Mouse (Mus musculus) hindbrain, postnatal 0 days (tissue): ENCODE measurements around the gene Stmn1. TPM values are rescaled to one million over a fixed set of nuclear protein-coding genes. Genes with fewer than 3 reads are reported as not detected.
A peak's percentile ranks its signal among the peaks of the same experiment; 100 is the strongest.

ENCODE experiments used
- ATAC-seq: fragments of 200-750 bp; cut with Nextera tagmentation; 2 replicates; pipeline ENCODE4 v1.8.0; 2017; ENCODE audit warnings: mild to moderate bottlenecking, moderate TSS enrichment, moderate library complexity
- DNase-seq: peaks from one replicate; pipeline ENCODE4 v3.0.0-alpha.2; 2015; ENCODE audit warnings: low spot score
- H3K27ac ChIP-seq: fragments of 300-500 bp; sonication (generic); 2 replicates; pipeline ENCODE4 v1.5.1; 2014; ENCODE audit warnings: mild to moderate bottlenecking
- H3K27me3 ChIP-seq: fragments of 300-500 bp; sonication (generic); 2 replicates; pipeline ENCODE4 v1.6.1; 2014; ENCODE audit warnings: low read length, mixed read lengths; ENCODE audit not compliant: insufficient read depth
- H3K36me3 ChIP-seq: fragments of 300-500 bp; sonication (generic); 2 replicates; pipeline ENCODE4 v1.6.1; 2014; ENCODE audit warnings: low read length, mixed read lengths; ENCODE audit not compliant: insufficient read depth
- H3K4me1 ChIP-seq: fragments of 300-500 bp; sonication (generic); 2 replicates; pipeline ENCODE4 v1.6.1; 2014; ENCODE audit warnings: antibody characterized with exemption, low read length, mixed read lengths; ENCODE audit not compliant: insufficient read depth
- H3K4me2 ChIP-seq: fragments of 300-500 bp; sonication (generic); 2 replicates; pipeline ENCODE4 v1.6.1; 2014; ENCODE audit warnings: low read depth, mild to moderate bottlenecking, low read length, moderate library complexity, mixed read lengths
- H3K4me3 ChIP-seq: fragments of 300-500 bp; sonication (generic); 2 replicates; pipeline ENCODE4 v1.5.1; 2014; ENCODE audit warnings: low read length
- H3K9ac ChIP-seq: fragments of 300-500 bp; sonication (generic); replicated peaks from 2 replicates; pipeline ENCODE4 v1.6.1; 2014; ENCODE audit warnings: mild to moderate bottlenecking, low read length, moderate library complexity, mixed read lengths
- H3K9me3 ChIP-seq: fragments of 300-500 bp; sonication (generic); 2 replicates; pipeline ENCODE4 v1.6.1; 2016; ENCODE audit warnings: low read length, mixed read lengths
- CTCF ChIP-seq: IDR thresholded peaks from 2 replicates; pipeline ENCODE4 v1.5.1; 2016; ENCODE audit warnings: antibody characterized with exemption, control low read depth, low read depth
- WGBS: fragments of 180-500 bp; shearing (Covaris S2); extraction: QIAGEN DNeasy Blood & Tissue Kit; methylation state at CpG from one replicate; pipeline ENCODE4 v1.1.7; 2014; 5-methylcytosine and 5-hydroxymethylcytosine counted together
- polyA plus RNA-seq: library from polyadenylated mRNA; unstranded; fragments of >200 nt; fragmentation: Nextera tagmentation; extraction: Ambion mirVana; gene quantifications from 2 replicates; pipeline ENCODE4 v1.2.1, GENCODE M21; 2015
- total RNA-seq: library from RNA; depleted of rRNA; stranded (reverse); fragments of >200 nt; gene quantifications from 2 replicates; pipeline ENCODE4 v1.2.3, GENCODE M21; 2014

Gene Stmn1
- total and polyA plus RNA-seq, 2 experiments from 2014 or later, result 752 to 4,307 TPM

GRCm38 (mm10) chr4:134436659-134437058 lies 31.5 kb upstream of the Stmn1 start:
- Histone ChIP-seq H3K27me3 (no peaks in the 10 kb centered on the region), H3K4me2 (no peak overlapping the region), H3K36me3 (no peaks in the 10 kb centered on the region), H3K9ac (no peak overlapping the region), H3K9me3 (no peaks in the 10 kb centered on the region), H3K27ac (no peak overlapping the region), H3K4me1 (no peaks in the 10 kb centered on the region), H3K4me3 (no peak overlapping the region)
- no peak for TF ChIP-seq CTCF
- peak; percentile 55 for DNase-seq
- no peak for ATAC-seq
- WGBS, result 71% methylated on average over 10 of the region's 10 CpGs

- no peak overlapping the region for H3K27ac ChIP-seq
- no peaks in the 10 kb centered on the region for H3K27me3 ChIP-seq
- no peak overlapping the region for H3K4me2 ChIP-seq
- no peaks in the 10 kb centered on the region for H3K36me3 ChIP-seq
- no peaks in the 10 kb centered on the region for H3K4me1 ChIP-seq
- no peak overlapping the region for H3K9ac ChIP-seq
- H3K9me3 ChIP-seq, result no peaks in the 10 kb centered on the region
- H3K4me3 ChIP-seq, result no peak overlapping the region
- WGBS, result 80% methylated on average over 3 of the region's 3 CpGs
- no peak for TF ChIP-seq CTCF
- no peak for DNase-seq
- no peak for ATAC-seq
Observed at GRCm38 (mm10) chr4:134439119-134439518, 29.0 kb upstream of the Stmn1 start.

DNA sequence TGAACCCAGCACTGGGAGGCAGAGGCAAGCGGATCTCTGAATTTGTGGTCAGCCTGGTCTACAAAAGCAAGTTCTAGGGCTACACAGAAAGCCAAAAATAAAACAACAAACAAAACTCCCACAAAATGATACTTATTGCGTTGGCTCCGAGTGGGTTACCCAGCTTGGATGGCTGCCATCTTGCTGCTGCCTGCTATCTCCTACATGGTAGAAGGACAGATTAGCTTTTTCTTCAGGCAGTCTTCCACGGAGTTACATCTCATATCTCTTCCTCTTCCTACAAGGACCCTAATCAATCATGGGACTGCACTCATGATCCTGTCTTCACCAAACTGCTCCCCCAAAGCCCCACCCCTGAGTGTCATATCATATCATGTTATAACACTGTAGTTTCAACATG lies 28.2 kb upstream of the Stmn1 start:
- TF ChIP-seq CTCF, result no peak
- no peaks in the 10 kb centered on the region for H3K9me3 ChIP-seq
- ATAC-seq (no peak), DNase-seq (no peak)
- H3K27me3 ChIP-seq, result no peaks in the 10 kb centered on the region
- no peak overlapping the region for H3K4me2 ChIP-seq
- no peaks in the 10 kb centered on the region for H3K4me1 ChIP-seq
- H3K9ac ChIP-seq, result no peak overlapping the region
- 81% methylated on average over 4 of the region's 4 CpGs for WGBS
- H3K27ac ChIP-seq, result no peak overlapping the region
- no peak overlapping the region for H3K4me3 ChIP-seq
- H3K36me3 ChIP-seq, result no peaks in the 10 kb centered on the region

DNA sequence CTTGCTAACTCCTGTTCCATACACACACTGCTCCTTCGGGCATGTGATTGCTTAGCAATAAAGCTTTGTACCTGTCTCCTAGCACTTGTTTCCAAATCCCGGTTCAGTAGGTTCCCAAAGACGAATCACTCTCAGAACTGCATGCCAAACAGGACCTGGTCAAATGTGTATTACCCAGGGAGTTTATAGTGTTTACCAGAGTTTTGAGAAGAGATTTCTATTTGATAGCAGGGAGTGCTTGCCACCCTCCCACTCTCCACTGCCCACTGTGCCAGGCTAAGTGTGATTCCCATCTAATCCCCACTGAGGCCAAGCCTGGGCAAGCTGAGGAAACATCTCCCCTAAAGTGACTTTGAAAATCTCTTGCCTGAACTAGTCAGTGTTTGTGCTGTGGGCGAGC lies 25.9 kb upstream of the Stmn1 start:
- no peak overlapping the region for H3K4me2 ChIP-seq
- no peak for TF ChIP-seq CTCF
- H3K27ac ChIP-seq, result no peak overlapping the region
- H3K9me3 ChIP-seq, result no peaks in the 10 kb centered on the region
- no peaks in the 10 kb centered on the region for H3K36me3 ChIP-seq
- no peak overlapping the region for H3K9ac ChIP-seq
- H3K27me3 ChIP-seq, result no peaks in the 10 kb centered on the region
- no peak for ATAC-seq
- H3K4me1 ChIP-seq, result peaks cover 3% of the 10 kb centered on the region; the same call in 1 of the 2 replicates
- DNase-seq, result no peak
- no peak overlapping the region for H3K4me3 ChIP-seq
- 83% methylated on average over 4 of the region's 4 CpGs for WGBS

DNA sequence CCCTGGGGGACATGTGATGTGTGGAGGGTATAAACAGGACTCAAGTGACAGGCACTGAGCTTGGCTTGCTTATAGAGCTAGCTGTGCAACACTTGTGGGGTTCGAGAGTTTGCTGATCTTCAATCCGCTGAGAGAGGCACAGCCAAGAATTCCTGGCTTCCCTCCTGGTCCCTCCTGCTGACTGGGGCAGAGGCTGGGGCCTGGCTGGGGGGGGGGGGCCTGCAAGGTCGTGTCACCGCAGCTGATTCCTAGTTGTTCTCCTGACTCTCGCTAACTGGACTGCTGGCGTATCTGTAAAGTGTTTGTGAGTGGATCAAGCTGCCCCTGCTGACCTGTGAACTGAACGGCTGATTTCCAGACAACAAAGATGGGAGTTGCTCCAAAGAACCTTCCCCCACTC lies 24.5 kb upstream of the Stmn1 start:
- DNase-seq, result no peak
- Histone ChIP-seq H3K9ac (no peak overlapping the region), H3K36me3 (no peaks in the 10 kb centered on the region), H3K27ac (no peak overlapping the region), H3K9me3 (no peaks in the 10 kb centered on the region), H3K4me1 (peaks cover 7% of the 10 kb centered on the region; the same call in 1 of the 2 replicates), H3K4me2 (no peak overlapping the region), H3K4me3 (no peak overlapping the region), H3K27me3 (no peaks in the 10 kb centered on the region)
- no peak for TF ChIP-seq CTCF
- 34% methylated on average over 7 of the region's 7 CpGs for WGBS
- ATAC-seq, result no peak

- no peak overlapping the region for H3K9ac ChIP-seq
- no peaks in the 10 kb centered on the region for H3K9me3 ChIP-seq
- TF ChIP-seq CTCF, result no peak
- WGBS, result 38% methylated on average over 7 of the region's 7 CpGs
- H3K4me2 ChIP-seq, result no peak overlapping the region
- H3K36me3 ChIP-seq, result no peaks in the 10 kb centered on the region
- no peak overlapping the region for H3K4me3 ChIP-seq
- peaks cover 16% of the 10 kb centered on the region for H3K4me1 ChIP-seq
- no peak overlapping the region for H3K27ac ChIP-seq
- DNase-seq (peak; percentile 66), ATAC-seq (no peak)
- no peaks in the 10 kb centered on the region for H3K27me3 ChIP-seq
Observed at GRCm38 (mm10) chr4:134444949-134445348, 23.2 kb upstream of the Stmn1 start.

DNA sequence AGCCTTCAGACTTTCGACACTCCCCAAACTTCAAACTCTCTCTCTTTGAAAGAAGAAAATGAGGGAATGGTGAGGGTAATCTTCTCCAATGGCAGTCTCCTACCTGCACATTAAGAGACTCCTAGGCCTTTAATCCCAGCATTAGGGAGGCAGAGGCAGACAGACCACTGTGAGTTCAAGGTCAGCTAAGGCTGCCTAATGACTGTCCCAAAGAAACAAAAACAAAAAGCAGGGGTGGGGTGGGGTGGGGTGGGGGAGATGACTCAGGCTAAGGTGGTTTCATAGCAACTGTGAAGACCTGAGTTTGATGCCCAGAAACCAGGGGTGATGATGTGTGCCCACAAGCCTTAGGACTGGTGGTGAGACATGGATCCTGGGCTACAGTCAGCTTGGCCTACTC lies 22.6 kb upstream of the Stmn1 start:
- Histone ChIP-seq H3K4me2 (no peak overlapping the region), H3K4me1 (peaks cover 21% of the 10 kb centered on the region), H3K4me3 (no peak overlapping the region), H3K27me3 (no peaks in the 10 kb centered on the region), H3K27ac (peak overlapping the region; percentile 20; the same call in 1 of the 2 replicates), H3K9me3 (no peaks in the 10 kb centered on the region), H3K36me3 (no peaks in the 10 kb centered on the region), H3K9ac (no peak overlapping the region)
- WGBS, result 55% methylated on average over 1 of the region's 1 CpGs
- DNase-seq, result no peak
- no peak for ATAC-seq
- TF ChIP-seq CTCF, result no peak
